Mouse (Mus musculus) cortical plate, adult 2 months (tissue): ENCODE results near the gene 4833439L19Rik.

Experiments
- CTCF ChIP-seq: fragments of 200-500 bp; IDR thresholded peaks from 2 replicates; pipeline ENCODE4 v1.5.1; 2011; ENCODE audit warnings: mild to moderate bottlenecking, control low read depth, low read length; ENCODE audit not compliant: insufficient read depth; ENCODE audit errors: extremely low read depth
- POLR2A ChIP-seq: fragments of 200-500 bp; IDR thresholded peaks from 2 replicates; pipeline ENCODE4 v1.6.1; 2011; ENCODE audit warnings: mild to moderate bottlenecking, low read length, control low read depth; ENCODE audit not compliant: insufficient read depth; ENCODE audit errors: extremely low read depth

DNA sequence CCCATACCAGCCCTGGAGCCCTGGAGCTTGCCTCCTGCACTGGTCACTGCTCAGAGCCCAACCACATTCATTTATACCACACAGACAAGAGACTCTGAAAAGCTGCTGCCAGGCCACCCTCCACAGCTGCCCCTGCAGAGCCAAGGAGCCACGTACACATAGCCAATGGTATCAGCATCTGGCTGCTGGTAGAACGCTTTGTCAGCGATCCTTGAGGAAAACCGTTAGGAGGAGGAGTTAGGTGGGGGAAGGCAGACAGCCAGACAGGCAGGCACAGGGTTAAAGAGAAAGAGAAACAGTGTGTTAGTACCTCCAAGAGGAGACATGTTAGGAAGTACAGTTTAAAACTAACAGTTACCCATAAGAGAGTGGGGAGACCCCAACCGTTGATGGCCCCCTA is 31.6 kb upstream of the 4833439L19Rik start:
- TF ChIP-seq POLR2A (no peak), CTCF (no peak)
